Mouse (Mus musculus) gonadal fat pad, adult 2 months (tissue): ENCODE data around the gene Ganab. TPM values are rescaled to one million over a fixed set of nuclear protein-coding genes. Genes with fewer than 3 reads are reported as not detected.
"Not testable (repeated sequence)": the region's sequence is repeated elsewhere in the genome, so short reads cannot be mapped to it uniquely, and the experiment has no call there.

ENCODE experiments used
- DNase-seq: peaks from one replicate; pipeline ENCODE4 v3.0.0-alpha.2; 2012; ENCODE audit warnings: low read depth
- polyA plus RNA-seq: library from polyadenylated mRNA; depleted of rRNA; stranded (reverse); fragments of >200 nt; gene quantifications from 2 replicates; pipeline ENCODE4 v1.2.3, GENCODE M21; 2012

Ganab gene
- polyA plus RNA-seq, 1 experiment = 134 TPM

DNA sequence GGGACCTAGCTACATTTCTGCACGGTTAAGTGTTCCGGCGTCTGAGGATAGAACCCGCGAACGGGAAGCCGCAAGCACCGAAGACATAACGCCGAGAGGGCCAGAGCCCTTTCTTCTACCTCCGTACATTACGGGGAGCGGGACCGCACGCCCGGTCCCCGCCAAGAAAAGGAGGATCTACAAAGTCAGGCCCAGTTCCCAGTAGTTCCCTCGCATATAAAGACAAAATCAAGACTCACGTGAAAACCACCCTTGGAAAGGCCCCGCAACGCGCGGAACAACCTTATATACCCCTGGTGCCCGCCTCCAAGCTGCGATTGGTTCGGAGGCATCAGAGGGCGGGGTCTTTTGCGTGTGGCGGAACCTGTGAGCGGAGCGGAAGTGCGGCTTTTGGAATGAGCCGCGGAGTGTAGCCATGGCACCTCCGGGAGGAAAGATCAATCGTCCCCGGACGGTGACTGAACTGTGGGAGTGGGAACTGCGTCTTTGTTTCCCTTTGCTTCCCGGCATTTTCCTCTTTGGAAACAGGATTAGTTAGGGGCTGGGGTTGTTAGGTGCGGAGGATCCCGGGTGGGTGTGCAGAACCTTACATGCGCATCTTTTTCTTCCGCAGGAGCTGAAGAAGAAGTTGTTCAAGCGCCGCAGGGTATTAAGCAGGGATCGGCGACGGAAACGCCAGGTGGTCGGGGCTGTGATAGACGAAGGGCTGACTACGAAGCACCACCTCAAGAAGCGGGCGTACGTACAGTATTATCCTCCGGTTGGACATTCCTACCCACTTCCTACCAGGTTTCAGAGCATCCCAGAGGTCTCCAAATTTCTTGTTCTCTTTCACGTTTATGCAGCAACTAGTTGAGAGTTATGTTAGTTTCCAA, 9.1 kb upstream of the Ganab start, which contains the start of the genes 1810009A15Rik and Gm49416:
TSS of gene 1810009A15Rik (plus strand) at position 343 of the 875 bp plus-strand sequence.
TSS of gene Gm49416 (plus strand) at position 416 of the 875 bp plus-strand sequence.
- no peak for DNase-seq

DNA sequence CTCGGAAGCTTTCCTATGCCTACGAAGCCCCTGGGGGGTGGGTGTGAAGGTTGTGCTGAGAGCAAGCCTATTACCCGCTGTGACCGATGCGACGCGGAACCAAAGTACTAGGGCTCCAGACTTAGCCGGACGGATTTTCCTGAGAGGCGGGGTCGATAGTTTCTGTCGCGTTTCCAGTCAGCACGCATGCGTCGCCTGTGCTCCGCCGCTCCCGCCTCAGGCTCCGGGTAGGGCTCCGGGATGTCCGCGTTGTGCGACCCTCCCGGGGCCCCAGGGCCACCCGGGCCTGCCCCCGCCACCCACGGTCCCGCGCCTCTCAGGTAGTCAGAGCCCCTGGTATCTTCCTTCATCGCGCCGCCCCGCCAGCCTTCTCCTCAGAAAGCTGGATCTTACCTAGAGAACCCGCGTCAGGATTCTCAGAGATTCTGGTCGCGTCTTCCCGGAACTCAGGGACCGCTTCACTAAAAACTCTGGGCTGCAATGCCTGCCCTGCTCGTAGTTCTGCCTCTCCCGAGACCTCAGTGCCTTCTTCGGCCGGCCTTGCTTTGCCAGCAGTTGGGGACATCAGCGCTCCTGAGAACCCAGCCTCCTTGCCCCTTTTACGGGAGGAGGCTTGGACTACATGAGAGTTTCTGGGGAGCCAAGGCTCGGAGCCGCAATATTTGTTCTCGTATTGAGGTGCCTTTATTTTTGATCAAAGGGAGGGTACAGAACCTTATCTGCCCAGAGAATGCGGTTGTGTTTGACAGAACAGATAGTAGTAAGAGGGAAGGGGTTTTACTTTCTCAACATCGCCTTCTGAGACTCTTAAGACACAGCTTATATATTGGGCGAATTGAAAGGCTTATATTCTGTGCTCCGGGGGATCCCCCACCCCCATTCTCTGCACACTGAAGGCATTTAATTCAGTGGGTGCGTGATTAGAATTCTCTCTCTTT, 4.8 kb upstream of the Ganab start, which contains the start of gene Ints5:
TSS of gene Ints5 (plus strand) at position 177 of the 938 bp plus-strand sequence.
- DNase-seq = no peak

DNA sequence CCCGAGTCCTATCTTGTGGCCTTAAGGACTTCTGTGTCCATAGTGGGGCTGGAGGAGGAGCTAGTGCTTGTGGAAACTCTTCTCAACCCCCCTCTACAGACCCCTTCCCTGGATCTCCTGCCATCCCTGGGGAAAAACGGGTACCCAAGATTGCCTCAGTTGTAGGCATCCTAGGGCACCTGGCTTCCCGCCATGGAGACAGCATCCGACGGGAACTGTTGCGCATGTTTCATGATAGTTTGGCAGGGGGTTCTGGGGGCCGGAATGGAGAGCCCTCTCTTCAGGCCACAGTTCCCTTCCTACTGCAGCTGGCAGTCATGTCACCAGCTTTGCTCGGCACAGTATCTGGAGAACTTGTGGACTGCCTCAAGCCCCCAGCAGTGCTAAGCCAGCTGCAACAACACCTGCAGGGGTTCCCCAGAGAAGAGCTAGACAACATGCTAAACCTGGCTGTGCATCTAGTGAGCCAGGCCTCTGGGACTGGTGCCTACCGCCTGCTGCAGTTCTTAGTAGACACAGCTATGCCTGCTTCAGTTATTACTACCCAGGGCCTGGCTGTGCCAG, 2.4 kb upstream of the Ganab start:
- DNase-seq = no peak

DNA sequence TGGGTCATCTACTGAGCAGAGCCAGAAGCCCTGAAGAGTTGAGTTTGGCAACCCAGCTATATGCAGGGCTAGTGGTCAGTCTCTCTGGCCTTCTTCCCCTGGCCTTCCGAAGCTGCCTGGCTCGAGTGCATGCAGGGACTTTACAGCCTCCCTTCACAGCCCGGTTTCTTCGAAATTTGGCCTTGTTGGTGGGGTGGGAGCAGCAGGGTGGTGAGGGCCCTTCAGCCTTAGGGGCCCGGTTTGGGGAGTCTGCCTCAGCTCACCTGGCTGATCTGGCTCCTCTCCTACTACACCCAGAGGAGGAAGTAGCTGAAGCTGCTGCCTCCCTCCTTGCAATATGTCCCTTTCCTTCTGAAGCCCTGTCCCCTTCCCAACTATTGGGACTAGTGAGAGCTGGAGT, 1.6 kb upstream of the Ganab start:
- not testable (repeated sequence) for DNase-seq

DNA sequence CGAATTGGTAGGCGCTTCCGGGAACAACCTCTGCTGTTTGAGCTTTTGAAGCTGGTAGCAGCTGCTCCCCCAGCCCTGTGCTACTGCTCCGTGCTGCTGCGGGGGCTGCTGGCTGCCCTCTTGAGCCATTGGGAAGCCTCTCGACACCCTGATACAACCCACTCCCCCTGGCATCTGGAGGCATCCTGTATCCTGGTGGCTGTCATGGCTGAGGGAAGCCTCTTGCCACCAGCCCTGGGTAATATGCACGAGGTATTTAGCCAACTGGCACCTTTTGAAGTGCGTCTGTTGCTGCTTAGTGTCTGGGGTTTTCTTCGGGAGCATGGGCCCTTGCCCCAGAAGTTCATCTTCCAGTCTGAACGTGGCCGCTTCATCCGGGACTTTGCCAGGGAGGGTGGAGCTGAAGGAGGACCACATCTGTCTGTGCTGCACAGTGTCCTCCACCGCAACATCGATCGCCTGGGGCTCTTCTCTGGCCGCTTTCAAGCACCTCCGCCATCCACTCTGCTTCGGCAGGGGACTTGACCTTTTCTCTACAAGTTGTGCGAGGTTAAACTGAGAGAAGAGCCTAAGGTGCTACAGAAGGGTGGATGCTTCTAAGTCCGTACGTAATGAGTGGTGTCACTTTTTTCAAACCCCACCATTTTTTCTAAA, 533 bp upstream of the Ganab start:
- not testable (repeated sequence) for DNase-seq

DNA sequence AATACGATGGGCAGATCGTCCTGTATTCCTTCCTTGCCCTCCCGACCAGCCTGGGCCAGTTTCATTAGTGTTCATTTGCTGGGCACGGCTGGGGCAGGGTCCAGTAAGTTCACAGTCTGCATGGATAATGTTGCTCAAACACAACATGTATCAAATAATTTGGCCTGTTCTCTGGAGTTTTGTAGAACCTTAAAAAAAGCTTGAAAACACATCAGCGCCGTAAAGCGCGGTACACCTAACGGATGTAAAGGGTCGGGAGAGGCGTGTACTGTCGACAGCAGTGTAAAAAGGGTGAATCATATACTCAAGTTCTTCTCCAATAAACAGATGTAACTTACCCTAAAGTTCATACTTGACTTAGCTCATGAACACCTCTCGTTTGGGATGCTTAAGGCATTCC, 705 bp downstream of the Ganab start:
- no peak for DNase-seq

DNA sequence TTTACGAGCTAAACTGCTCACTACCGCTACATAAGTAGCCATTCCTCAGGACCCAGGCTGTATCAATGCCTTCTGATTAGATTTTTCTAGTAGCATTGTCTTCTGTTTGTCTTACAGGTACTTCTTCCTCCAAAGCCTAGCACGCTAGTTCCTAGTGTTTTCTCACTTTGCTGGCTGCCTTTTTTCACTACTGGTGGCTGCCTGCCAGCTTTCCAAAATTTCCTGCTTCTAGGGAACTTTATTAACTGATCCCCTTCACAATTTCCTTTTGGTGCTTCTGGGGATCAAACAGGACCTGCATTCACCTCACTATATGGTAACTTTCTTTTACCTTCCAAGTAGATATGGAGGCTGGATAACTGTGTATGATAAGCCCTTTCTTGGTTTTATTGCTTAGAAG, 1.2 kb downstream of the Ganab start:
- DNase-seq = no peak

DNA sequence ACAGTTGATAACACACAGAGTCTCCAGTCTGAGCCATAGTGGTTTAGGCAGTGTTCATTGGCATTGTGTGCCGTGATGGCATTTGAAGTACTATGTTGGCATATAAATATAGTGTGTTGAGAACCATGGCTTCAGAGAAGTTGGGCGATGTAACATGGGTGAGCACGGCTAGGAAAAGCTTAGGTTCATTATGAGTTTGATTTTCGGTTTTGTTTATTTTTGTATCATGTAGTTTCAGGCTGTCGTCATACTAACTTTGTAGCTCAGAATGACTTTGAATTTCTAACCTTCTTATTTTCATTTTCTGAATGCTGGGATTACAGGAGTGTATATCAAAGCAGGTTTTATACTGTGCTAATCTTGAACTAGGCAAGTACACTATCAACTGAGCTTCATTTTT, 5.5 kb downstream of the Ganab start:
- no peak for DNase-seq

DNA sequence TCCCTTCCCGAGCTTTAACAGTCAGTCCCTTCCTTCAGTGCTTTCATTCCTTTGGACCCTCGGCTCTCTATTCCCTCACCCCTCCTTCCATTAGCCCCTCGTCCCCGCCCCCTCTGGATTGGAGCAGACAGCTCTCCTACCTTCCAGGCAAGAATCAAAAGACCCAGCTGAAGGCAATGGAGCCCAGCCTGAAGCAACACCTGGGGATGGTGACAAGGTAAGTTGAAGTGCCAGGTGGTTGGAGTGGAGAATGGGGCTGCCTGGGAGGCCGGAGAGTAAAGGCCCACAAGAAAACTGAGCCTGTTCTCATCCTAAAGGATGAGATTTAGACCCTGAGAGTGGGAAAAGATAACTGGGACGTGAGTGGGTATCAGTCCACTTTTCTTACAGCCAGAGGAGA, 10.7 kb downstream of the Ganab start:
- DNase-seq = no peak

DNA sequence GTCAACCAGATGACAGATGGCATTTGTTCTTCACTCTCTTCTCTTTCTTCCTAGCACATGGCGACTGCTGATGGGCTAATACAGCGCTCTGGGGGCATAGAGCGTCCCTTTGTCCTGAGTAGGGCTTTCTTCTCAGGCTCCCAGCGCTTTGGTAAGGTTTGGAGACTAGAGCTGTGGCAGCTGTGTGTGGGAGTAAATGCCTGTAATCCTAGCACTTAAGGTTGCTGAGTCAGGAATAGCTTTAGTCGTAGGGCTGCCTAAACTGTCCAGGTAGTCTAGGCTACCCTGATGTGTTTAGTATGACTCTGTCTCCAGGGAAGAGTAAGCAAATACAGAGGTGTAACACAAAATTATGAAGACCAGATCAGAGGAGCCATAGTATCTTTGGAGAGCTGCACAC, 13.9 kb downstream of the Ganab start:
- no peak for DNase-seq

DNA sequence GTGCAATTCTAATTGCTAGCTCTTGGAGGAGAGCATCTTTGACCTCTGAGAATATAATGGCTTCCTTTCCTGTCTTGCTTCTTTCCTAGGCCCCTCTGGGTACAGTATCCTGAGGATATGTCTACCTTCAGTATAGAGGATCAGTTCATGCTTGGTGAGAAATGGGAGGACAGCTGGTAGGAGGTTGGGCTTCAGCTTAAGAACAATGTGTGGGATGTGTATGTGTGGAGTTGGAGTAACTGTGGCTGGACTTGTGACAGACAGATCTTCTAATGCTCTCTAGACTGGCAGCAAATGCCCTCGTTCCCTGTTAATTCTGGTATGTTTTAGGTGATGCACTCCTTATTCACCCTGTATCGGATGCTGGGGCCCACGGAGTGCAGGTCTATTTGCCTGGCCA, 16.3 kb downstream of the Ganab start:
- no peak for DNase-seq

DNA sequence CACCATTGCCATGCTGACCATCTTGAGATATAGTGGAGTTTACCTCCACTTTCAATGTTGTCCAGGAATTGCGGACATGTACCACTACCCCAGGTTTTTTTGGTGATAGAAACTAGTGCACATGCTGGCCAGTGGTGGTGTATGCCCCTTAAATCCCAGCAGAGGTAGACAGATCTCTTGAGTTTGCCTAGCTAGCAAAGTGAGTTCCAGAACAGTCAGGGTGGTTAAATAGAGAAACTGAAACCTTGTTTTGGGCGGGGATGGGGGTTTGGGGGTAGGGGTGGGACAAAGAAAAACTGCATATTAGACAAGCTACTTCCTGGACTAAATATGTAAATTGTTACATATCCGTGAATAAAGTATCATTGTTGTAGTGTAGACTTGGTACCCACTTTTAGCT, 21.1 kb downstream of the Ganab start:
- no peak for DNase-seq

DNA sequence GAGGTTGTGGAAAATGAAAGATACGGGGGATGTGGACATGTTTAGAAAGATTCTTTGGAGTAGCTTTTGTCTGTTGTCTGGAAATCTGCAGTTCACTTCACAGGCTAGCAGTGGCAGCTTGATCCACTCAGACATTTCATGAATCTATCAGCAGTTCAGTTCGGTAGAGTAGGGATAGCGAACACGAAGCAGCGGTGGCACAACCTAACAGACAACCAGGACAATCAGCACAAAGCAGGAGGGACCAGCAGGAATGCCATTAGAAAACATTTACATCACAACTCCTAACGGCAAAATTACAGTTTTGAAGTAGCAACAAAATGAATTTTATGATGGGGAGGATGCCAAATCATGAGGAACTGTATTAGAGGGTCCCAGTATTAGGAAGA, 21.8 kb downstream of the Ganab start:
- DNase-seq = no peak

DNA sequence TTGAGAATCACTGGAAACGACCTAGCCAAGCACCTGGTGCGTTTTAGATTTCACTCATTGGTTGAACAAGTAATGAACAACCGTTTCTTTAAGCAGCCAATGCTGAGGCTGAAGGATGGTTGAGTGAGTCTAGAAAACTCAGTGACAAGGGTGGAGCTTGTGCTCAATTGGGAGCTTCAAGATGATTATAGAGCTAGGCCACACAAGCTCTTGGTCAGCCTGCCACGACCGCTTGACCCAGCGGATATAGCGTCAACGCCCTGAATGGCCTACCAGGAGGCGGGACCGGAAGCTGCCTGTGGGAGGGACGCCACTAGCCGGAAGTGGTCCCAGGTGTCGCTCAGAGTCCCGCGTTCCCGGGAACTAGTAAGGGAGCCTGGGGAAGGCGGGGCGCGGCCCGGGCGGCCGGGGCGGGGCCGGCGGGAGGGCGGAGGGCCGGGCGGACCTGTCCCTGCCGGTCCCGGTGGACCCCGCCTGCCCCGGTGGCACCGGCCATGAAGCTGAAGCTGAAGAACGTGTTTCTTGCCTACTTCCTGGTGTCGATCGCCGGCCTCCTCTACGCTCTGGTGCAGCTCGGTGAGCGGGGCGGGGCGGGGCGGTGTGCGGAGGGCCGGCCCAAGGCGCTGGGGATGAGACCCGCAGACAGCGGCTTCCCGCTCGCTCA, 22.3 kb downstream of the Ganab start, which contains the start of gene B3gat3:
TSS of gene B3gat3 (plus strand) at position 302 of the 664 bp plus-strand sequence.
- DNase-seq = no peak

DNA sequence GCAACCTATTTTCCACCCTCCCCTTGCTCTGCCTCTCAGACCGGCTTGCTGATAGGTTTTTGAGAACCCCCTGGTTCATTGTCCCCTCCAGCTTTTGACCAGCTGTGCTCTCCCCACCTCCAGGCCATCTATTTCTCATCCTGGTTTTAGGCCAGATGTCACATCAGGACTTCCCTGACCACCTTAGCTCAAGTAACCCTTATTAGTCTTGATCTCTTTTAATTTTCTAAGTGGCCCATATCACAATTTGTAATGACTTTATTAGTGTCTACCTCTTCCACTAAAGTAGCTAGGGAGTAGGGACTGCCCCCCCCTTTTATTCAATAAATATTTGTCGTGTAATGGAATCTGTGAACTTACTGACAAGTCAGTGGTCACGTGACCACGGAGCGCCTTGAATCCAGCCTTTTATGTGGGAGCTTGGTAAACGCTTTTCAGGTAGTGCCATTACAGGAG, 23.0 kb downstream of the Ganab start:
- no peak for DNase-seq

DNA sequence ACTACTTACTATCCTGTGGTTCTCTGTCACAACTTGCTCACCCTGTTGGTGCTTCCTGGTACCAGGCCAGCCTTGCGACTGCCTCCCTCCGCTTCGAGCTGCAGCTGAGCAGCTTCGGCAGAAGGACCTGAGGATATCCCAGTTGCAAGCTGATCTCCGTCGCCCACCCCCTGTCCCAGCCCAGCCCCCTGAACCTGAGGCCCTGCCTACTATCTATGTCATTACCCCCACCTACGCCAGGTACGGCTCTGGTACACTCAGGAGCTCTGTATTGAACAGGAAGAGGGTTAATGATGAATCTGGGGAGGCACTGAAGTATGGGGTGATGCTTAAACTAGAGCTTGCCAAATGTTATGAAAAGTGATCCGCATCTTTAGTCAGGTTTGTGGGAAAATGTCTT, 23.9 kb downstream of the Ganab start:
- no peak for DNase-seq

DNA sequence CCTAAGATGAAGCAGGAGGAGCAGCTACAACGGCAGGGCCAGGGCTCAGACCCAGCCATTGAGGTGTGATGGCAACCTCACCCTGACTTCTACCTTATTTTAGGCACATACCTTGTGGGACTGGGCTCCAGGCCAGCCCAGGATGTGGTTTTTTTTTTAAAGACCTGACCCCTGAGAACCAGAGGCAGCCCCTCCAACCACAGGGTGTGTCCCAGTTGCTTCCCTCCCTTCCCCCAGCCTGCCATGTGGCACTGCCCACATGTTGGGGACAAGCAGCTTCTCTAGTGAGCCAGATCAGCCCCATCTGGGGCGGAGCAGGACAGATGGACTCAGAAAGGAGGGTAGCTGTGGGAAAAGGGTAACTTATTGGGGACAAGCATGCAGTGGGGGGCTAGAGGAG, 28.9 kb downstream of the Ganab start:
- no peak for DNase-seq

DNA sequence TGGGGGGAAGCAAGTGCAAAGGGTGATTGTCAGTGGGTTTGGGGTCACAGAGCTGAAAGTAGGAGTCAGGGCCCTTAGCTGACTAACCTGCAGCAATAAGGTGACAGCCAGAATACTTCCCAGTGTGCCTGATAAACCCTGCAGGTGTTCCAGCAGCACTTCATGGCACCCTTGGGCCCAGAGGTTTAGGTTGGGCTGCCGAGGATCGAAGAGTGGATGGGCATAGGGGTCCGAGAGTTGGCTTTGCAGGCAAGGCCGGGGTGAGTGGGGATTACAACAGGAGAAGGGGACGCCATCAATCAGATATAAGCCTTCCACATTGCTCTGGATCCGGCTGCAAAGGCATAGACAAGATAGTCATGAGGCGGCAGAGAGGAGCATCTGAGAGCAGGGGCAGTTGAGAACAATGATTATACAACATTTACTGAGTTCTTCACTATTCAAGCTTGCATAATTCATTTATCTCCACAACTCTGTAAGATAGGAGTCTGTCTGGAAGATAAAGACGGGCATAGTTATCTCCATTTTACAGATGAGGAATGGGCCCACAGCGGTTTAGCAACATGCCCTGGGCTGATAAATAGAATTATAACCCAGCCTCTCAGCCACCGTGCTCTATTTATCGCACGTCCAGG, 30.1 kb downstream of the Ganab start:
- DNase-seq = no peak

DNA sequence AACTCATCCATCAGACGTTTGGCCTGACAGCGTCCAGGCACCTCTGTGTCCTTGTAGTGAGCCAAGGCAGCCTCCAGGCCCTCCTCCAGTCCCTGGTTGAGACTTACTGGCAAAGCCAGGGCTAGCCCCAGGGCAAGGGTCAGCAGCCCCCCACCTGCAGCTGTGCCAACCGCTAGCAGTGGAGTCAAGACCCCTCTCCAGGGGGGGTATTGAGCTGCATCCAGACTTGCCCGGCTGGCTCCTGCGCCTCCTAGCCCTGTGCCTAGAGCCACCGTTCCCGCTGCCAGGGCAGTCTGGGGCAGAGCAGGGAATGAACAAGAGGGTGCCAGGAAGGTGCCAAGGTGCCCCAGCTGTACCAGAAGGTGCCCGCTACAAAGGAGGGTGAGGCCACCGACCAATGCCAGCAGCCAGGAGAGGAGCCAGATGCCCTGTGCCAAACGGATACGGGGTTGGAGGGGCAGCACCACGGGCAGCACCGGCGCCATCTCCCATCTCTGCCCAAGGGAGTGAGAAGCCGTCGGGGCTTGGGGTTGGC, 30.9 kb downstream of the Ganab start:
- DNase-seq = no peak
